13 mouse cellular contexts compared by ENCODE assay signal in the genomic region with DNA sequence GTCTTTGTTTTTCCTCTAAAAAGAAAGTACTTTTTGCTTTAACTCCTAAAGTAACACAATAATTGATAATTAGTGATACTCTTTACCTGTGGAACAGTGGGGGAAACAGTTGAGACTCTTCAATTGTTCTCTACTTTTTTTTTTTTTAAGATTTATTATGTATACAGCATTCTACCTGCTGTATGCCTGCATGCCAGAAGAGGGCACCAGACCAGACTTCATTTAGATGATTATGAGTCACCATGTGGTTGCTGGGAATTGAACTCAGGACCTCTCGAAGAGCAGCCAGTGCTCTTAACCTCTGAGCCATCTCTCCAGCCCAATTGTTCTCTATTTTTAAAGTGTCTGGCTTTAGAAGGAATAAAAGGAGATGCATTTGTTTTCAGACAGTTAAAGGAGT. TPM values are rescaled to one million over a fixed set of nuclear protein-coding genes. Genes with fewer than 3 reads are reported as not detected.
DNase-seq lines count a peak whose midpoint lies in the region; ATAC-seq and TF ChIP-seq lines count a peak whose summit lies in the region.
"Had no signal": no experiment of that assay in that cellular context is flagged by ENCODE, and none has a peak within 500 bp of the region (broad histone marks: within the 10 kb centered on the region; RNA-seq: fewer than 3 reads in every experiment).

No protein-coding gene starts in this region.

- no peak overlapping the region for H3K9ac ChIP-seq in heart, adult 2 months (ENCODE audit: low read depth, low read length)
- H3K9ac ChIP-seq in liver, embryonic 14.5 days (replicated peaks), result no peak overlapping the region
- no peak overlapping the region for H3K9ac ChIP-seq in forebrain, embryonic 16.5 days (replicated peaks; ENCODE audit: low read depth, low read length)
- H3K9ac ChIP-seq: embryonic facial prominence, embryonic 13.5 days; neural tube, embryonic 13.5 days had no signal

- peaks cover 46% of the 10 kb centered on the region for H3K36me3 ChIP-seq in heart, adult 2 months (ENCODE audit: control insufficient read depth, insufficient read depth, low read length)
- peaks cover 26% of the 10 kb centered on the region for H3K36me3 ChIP-seq in thymus, adult 2 months (ENCODE audit: control insufficient read depth, insufficient read depth, low read length)
- peaks cover 26% of the 10 kb centered on the region for H3K36me3 ChIP-seq in liver, embryonic 14.5 days (replicated peaks; ENCODE audit: control insufficient read depth, insufficient read depth, low read depth)
- peaks cover 13% of the 10 kb centered on the region for H3K36me3 ChIP-seq in forebrain, embryonic 16.5 days (ENCODE audit: control insufficient read depth, insufficient read depth)

- H3K79me2 ChIP-seq in heart, adult 2 months (replicated peaks; ENCODE audit: control insufficient read depth, insufficient read depth, low read length), result peaks cover 14% of the 10 kb centered on the region

- WGBS in heart, adult 2 months, result 75% methylated on average over 1 of the region's 1 CpGs
- 89% methylated on average over 1 of the region's 1 CpGs for WGBS in thymus, adult 2 months
- 65% methylated on average over 1 of the region's 1 CpGs for WGBS in liver, embryonic 14.5 days (ENCODE audit: insufficient replicate concordance)
- WGBS in forebrain, embryonic 16.5 days, result 94% methylated on average over 1 of the region's 1 CpGs

- TF ChIP-seq POLR2A in heart, adult 2 months (IDR thresholded peaks at IDR 0.05; ENCODE audit: insufficient read depth, low read depth, low read length), result no peak
- no peak for TF ChIP-seq POLR2A in thymus, adult 2 months (IDR thresholded peaks at IDR 0.05; ENCODE audit: control insufficient read depth, extremely low read depth, insufficient read depth, low read length, poor library complexity)

- H3K9me3 ChIP-seq in liver, embryonic 14.5 days (ENCODE audit: control insufficient read depth, low read length), result no peaks in the 10 kb centered on the region
- no peaks in the 10 kb centered on the region for H3K9me3 ChIP-seq in forebrain, embryonic 16.5 days (ENCODE audit: control insufficient read depth, low read length)
- H3K9me3 ChIP-seq: embryonic facial prominence, embryonic 13.5 days; neural tube, embryonic 13.5 days had no signal

- no peak for ATAC-seq in liver, embryonic 14.5 days (ENCODE audit: insufficient read depth)
- no peak for ATAC-seq in forebrain, embryonic 16.5 days
- ATAC-seq: hindbrain, embryonic 16.5 days had no signal

- intact Hi-C loops in heart, adult 2 months (cut with DNase I), result loop anchor here (10.0 kb wide), 1 partner anchor 259 kb away; no protein-coding TSS in a partner anchor
- intact Hi-C loops in heart, postnatal 25 days (cut with DNase I), result loop anchor here (2.0 to 10.0 kb wide), 2 partner anchors 33 to 259 kb away; partner anchors contain the start of gene Nras

- no peak for TF ChIP-seq EP300 in heart, adult 2 months (IDR thresholded peaks at IDR 0.05; ENCODE audit: insufficient read depth, low read depth, low read length)
- no peak for TF ChIP-seq EP300 in liver, embryonic 14.5 days (IDR thresholded peaks at IDR 0.05; ENCODE audit: low read depth)

- H3K27ac ChIP-seq in heart, adult 2 months, result no peak overlapping the region
- H3K27ac ChIP-seq in thymus, adult 2 months (ENCODE audit: control insufficient read depth, insufficient read depth, low read length), result no peak overlapping the region
- no peak overlapping the region for H3K27ac ChIP-seq in liver, embryonic 14.5 days
- H3K27ac ChIP-seq in forebrain, embryonic 16.5 days (ENCODE audit: low read length), result no peak overlapping the region
- H3K27ac ChIP-seq: embryonic facial prominence, embryonic 13.5 days; neural tube, embryonic 13.5 days had no signal

- H3K4me3 ChIP-seq in heart, adult 2 months, result no peak overlapping the region
- no peak overlapping the region for H3K4me3 ChIP-seq in thymus, adult 2 months (ENCODE audit: control insufficient read depth, insufficient read depth, low read length)
- no peak overlapping the region for H3K4me3 ChIP-seq in liver, embryonic 14.5 days (ENCODE audit: insufficient read depth in 1 of 2, low read depth in 2 of 2, low read length in 2 of 2)
- H3K4me3 ChIP-seq in forebrain, embryonic 16.5 days (replicated peaks; ENCODE audit: low read length), result no peak overlapping the region
- H3K4me3 ChIP-seq: embryonic facial prominence, embryonic 13.5 days; neural tube, embryonic 13.5 days had no signal

- TF ChIP-seq CTCF in heart, adult 2 months (IDR thresholded peaks at IDR 0.05), result peak; percentile 61
- TF ChIP-seq CTCF in thymus, adult 2 months (IDR thresholded peaks at IDR 0.05; ENCODE audit: borderline replicate concordance, control insufficient read depth, extremely low read depth, insufficient read depth, low read length, poor library complexity), result no peak
- TF ChIP-seq CTCF in liver, embryonic 14.5 days (IDR thresholded peaks at IDR 0.05; ENCODE audit: low read depth), result peak; percentile 62

- H3K4me2 ChIP-seq in liver, embryonic 14.5 days (ENCODE audit: low read depth), result no peak overlapping the region
- no peak overlapping the region for H3K4me2 ChIP-seq in forebrain, embryonic 16.5 days (ENCODE audit: low read length)
- H3K4me2 ChIP-seq: embryonic facial prominence, embryonic 13.5 days; neural tube, embryonic 13.5 days had no signal

- no peaks in the 10 kb centered on the region for H3K27me3 ChIP-seq in heart, adult 2 months (ENCODE audit: control insufficient read depth, insufficient read depth, low read length)
- no peaks in the 10 kb centered on the region for H3K27me3 ChIP-seq in thymus, adult 2 months (ENCODE audit: control insufficient read depth, insufficient read depth, low read length)
- no peaks in the 10 kb centered on the region for H3K27me3 ChIP-seq in liver, embryonic 14.5 days (ENCODE audit: control insufficient read depth, insufficient read depth, low read length)
- H3K27me3 ChIP-seq in forebrain, embryonic 16.5 days (replicated peaks; ENCODE audit: control insufficient read depth, insufficient read depth, low read length), result no peaks in the 10 kb centered on the region
- H3K27me3 ChIP-seq: embryonic facial prominence, embryonic 13.5 days; neural tube, embryonic 13.5 days had no signal

- DNase-seq in heart, adult 2 months, result no peak
- no peak for DNase-seq in heart, postnatal 25 days (ENCODE audit: low spot score)
- peak; percentile 28 for DNase-seq in thymus, adult 2 months
- no peak for DNase-seq in thymus, postnatal 10 days (ENCODE audit: low spot score in 2 of 2)
- DNase-seq in liver, embryonic 14.5 days (ENCODE audit: low read depth in 3 of 3, low spot score in 3 of 3), result peak; percentile 3 to 20 (median 13)
- DNase-seq in thymus, postnatal 4 days, result peak; percentile 49
- no peak for DNase-seq in cerebellum, adult 11-12 months
- DNase-seq: gastrocnemius, postnatal 10 days had no signal

- peaks cover 5% of the 10 kb centered on the region for H3K4me1 ChIP-seq in heart, adult 2 months (ENCODE audit: control insufficient read depth, insufficient read depth, low read length)
- H3K4me1 ChIP-seq in thymus, adult 2 months (replicated peaks; ENCODE audit: control insufficient read depth, insufficient read depth, low read length), result peaks cover 2% of the 10 kb centered on the region; the same call in 1 of the 2 replicates
- peaks cover 6% of the 10 kb centered on the region in 2 experiments for H3K4me1 ChIP-seq in liver, embryonic 14.5 days (replicated peaks; ENCODE audit: control insufficient read depth in 2 of 2, insufficient read depth in 2 of 2, low read length in 1 of 2)
- H3K4me1 ChIP-seq in forebrain, embryonic 16.5 days (replicated peaks; ENCODE audit: control insufficient read depth, insufficient read depth, low read length), result peaks cover 9% of the 10 kb centered on the region

RNA-seq across cellular contexts. Expression of gene Csde1, which starts 5.9 kb away (rescaled TPM):
- total RNA-seq in heart, adult 2 months (2021), result 100 to 1,000 TPM; 515 to 591 TPM
- polyA plus RNA-seq in heart, adult 2 months (2012; rRNA removed), result 65.3 and 130 TPM in 2 replicates
- 100 to 1,000 TPM; 488 to 535 TPM for total RNA-seq in heart, postnatal 25 days (2021)
- 29.6 and 35.0 TPM in 2 replicates for polyA plus RNA-seq in thymus, adult 2 months (2012; rRNA removed)
- 17.5 and 28.5 TPM in 2 replicates for polyA plus RNA-seq in liver, embryonic 14.5 days (2012; rRNA removed)
- 116 and 122 TPM in 2 replicates for polyA plus RNA-seq in liver, embryonic 14.5 days (2014; fragmentation: Nextera tagmentation; extraction: Ambion mirVana)
- 465 and 523 TPM in 2 replicates for polyA plus RNA-seq in forebrain, embryonic 16.5 days (2015; fragmentation: Nextera tagmentation; extraction: Ambion mirVana)

RNA-seq across cellular contexts. Expression of gene Sike1, which starts 30.7 kb away (rescaled TPM):
- total RNA-seq in heart, adult 2 months (2021), result 10 to 100 TPM; 65.3 to 66.7 TPM
- polyA plus RNA-seq in heart, adult 2 months (2012; rRNA removed), result 26.4 and 43.7 TPM in 2 replicates
- total RNA-seq in heart, postnatal 25 days (2021), result 10 to 100 TPM; 78.0 to 89.5 TPM
- 32.6 and 34.6 TPM in 2 replicates for polyA plus RNA-seq in thymus, adult 2 months (2012; rRNA removed)
- 3.4 and 5.6 TPM in 2 replicates for polyA plus RNA-seq in liver, embryonic 14.5 days (2012; rRNA removed)
- polyA plus RNA-seq in liver, embryonic 14.5 days (2014; fragmentation: Nextera tagmentation; extraction: Ambion mirVana), result 13.6 and 16.8 TPM in 2 replicates
- 53.1 and 58.9 TPM in 2 replicates for polyA plus RNA-seq in forebrain, embryonic 16.5 days (2015; fragmentation: Nextera tagmentation; extraction: Ambion mirVana)

RNA-seq across cellular contexts. Expression of gene Nras, which starts 31.9 kb away (rescaled TPM):
- total RNA-seq in heart, adult 2 months (2021), result 10 to 100 TPM; 46.7 to 48.3 TPM
- polyA plus RNA-seq in heart, adult 2 months (2012; rRNA removed), result 11.5 and 25.4 TPM in 2 replicates
- 10 to 100 TPM; 54.0 to 57.1 TPM for total RNA-seq in heart, postnatal 25 days (2021)
- 41.0 and 43.4 TPM in 2 replicates for polyA plus RNA-seq in thymus, adult 2 months (2012; rRNA removed)
- polyA plus RNA-seq in liver, embryonic 14.5 days (2012; rRNA removed), result 14.2 and 21.4 TPM in 2 replicates
- 43.2 TPM in 2 replicates for polyA plus RNA-seq in liver, embryonic 14.5 days (2014; fragmentation: Nextera tagmentation; extraction: Ambion mirVana)
- 125 and 134 TPM in 2 replicates for polyA plus RNA-seq in forebrain, embryonic 16.5 days (2015; fragmentation: Nextera tagmentation; extraction: Ambion mirVana)

RNA-seq across cellular contexts. Expression of gene Ampd1, which starts 47.6 kb away (rescaled TPM):
- not detected for total RNA-seq in heart, adult 2 months (2021)
- polyA plus RNA-seq in heart, adult 2 months (2012; rRNA removed), result 0.12 TPM in 1 of 2 replicates, not detected in the other
- total RNA-seq in heart, postnatal 25 days (2021), result not detected
- 10.3 and 13.8 TPM in 2 replicates for polyA plus RNA-seq in thymus, adult 2 months (2012; rRNA removed)
- 0.05 and 0.07 TPM in 2 replicates for polyA plus RNA-seq in liver, embryonic 14.5 days (2012; rRNA removed)
- polyA plus RNA-seq in liver, embryonic 14.5 days (2014; fragmentation: Nextera tagmentation; extraction: Ambion mirVana), result 0.06 TPM in 1 of 2 replicates, not detected in the other
- polyA plus RNA-seq in forebrain, embryonic 16.5 days (2015; fragmentation: Nextera tagmentation; extraction: Ambion mirVana), result not detected in 2 replicates
- total RNA-seq: layer of hippocampus, postnatal 14 days had no signal
- polyA plus RNA-seq: hindbrain, embryonic 16.5 days; neural tube, embryonic 13.5 days had no signal

Comparison
In these comparisons a context has a peak if more than half of its experiments do, and no peak if none do; other contexts are left out.
1. DNase-seq: peak in thymus, adult 2 months (single experiment), liver, embryonic 14.5 days (3 of 3) and thymus, postnatal 4 days (single experiment); none in heart, adult 2 months (0 of 2), heart, postnatal 25 days (single experiment), thymus, postnatal 10 days (0 of 2) and cerebellum, adult 11-12 months (single experiment).